Mouse (Mus musculus) spleen, embryonic (tissue): Measurements from ENCODE around the gene Dph5.

ENCODE experiments used
- CTCF ChIA-PET: fragments of 350-600 bp; sonication (Branson Sonifier 250); formaldehyde crosslinking; loops from one replicate; lab custom pipeline; 2022; lab: Charles Lee

The Dph5 gene

GRCm38 (mm10) chr3:115949220-115949920 lies 61.7 kb downstream of the Dph5 start:
- CTCF ChIA-PET, result no interaction called here

GRCm38 (mm10) chr3:115949921-115950877 lies 62.6 kb downstream of the Dph5 start:
- CTCF ChIA-PET, result no interaction called here

GRCm38 (mm10) chr3:115951221-115951620 lies 63.6 kb downstream of the Dph5 start:
- CTCF ChIA-PET, result no interaction called here

GRCm38 (mm10) chr3:115952356-115952755 lies 64.7 kb downstream of the Dph5 start:
- CTCF ChIA-PET, result no interaction called here

GRCm38 (mm10) chr3:115953088-115953487 lies 65.5 kb downstream of the Dph5 start:
- CTCF ChIA-PET, result no interaction called here

- CTCF ChIA-PET, result no interaction called here
Observed at GRCm38 (mm10) chr3:115957223-115957622, 69.6 kb downstream of the Dph5 start.

GRCm38 (mm10) chr3:115961311-115962027 lies 73.8 kb downstream of the Dph5 start:
- CTCF ChIA-PET, result interaction anchor here (0.6 to 1.6 kb wide), 2 partner anchors 11 to 94 kb away, joined by 6 read pairs; no protein-coding TSS in a partner anchor

- CTCF ChIA-PET, result interaction anchor here (1.6 kb wide), 1 partner anchor 10 kb away, joined by 6 read pairs; no protein-coding TSS in a partner anchor
Observed at GRCm38 (mm10) chr3:115962028-115962415, 74.4 kb downstream of the Dph5 start.

- CTCF ChIA-PET, result interaction anchor here (0.7 kb wide), 1 partner anchor 424 kb away, joined by 3 read pairs; no protein-coding TSS in a partner anchor
Observed at GRCm38 (mm10) chr3:115963597-115963996, 76.0 kb downstream of the Dph5 start.

- CTCF ChIA-PET, result interaction anchor here (0.7 kb wide), 1 partner anchor 423 kb away, joined by 3 read pairs; no protein-coding TSS in a partner anchor
Observed at GRCm38 (mm10) chr3:115964071-115964470, 76.4 kb downstream of the Dph5 start.

GRCm38 (mm10) chr3:115968745-115969530 lies 81.3 kb downstream of the Dph5 start:
- CTCF ChIA-PET, result interaction anchor here (0.7 to 0.8 kb wide), 2 partner anchors 167 to 296 kb away, joined by 3 read pairs; no protein-coding TSS in a partner anchor

GRCm38 (mm10) chr3:115971045-115971785 lies 83.6 kb downstream of the Dph5 start:
- CTCF ChIA-PET, result no interaction called here

- CTCF ChIA-PET, result interaction anchor here (0.8 kb wide), 1 partner anchor 10 kb away, joined by 6 read pairs; no protein-coding TSS in a partner anchor
Observed at GRCm38 (mm10) chr3:115971891-115972646, 84.4 kb downstream of the Dph5 start.

GRCm38 (mm10) chr3:115974228-115974627 lies 86.6 kb downstream of the Dph5 start:
- CTCF ChIA-PET, result interaction anchor here (0.5 kb wide), 1 partner anchor 253 kb away, joined by 3 read pairs; no protein-coding TSS in a partner anchor

GRCm38 (mm10) chr3:115974995-115975394 lies 87.4 kb downstream of the Dph5 start:
- CTCF ChIA-PET, result no interaction called here

GRCm38 (mm10) chr3:115979000-115979399 lies 91.4 kb downstream of the Dph5 start:
- CTCF ChIA-PET, result no interaction called here

- CTCF ChIA-PET, result interaction anchor here (0.6 kb wide), 1 partner anchor 430 kb away, joined by 3 read pairs; no protein-coding TSS in a partner anchor
Observed at GRCm38 (mm10) chr3:115983217-115983616, 95.6 kb downstream of the Dph5 start.
